Mouse (Mus musculus) duodenum, adult 2 months (tissue): ENCODE results near the gene Foxo4. TPM values are rescaled to one million over a fixed set of nuclear protein-coding genes. Genes with fewer than 3 reads are reported as not detected.

Source experiments
- polyA plus RNA-seq: library from polyadenylated mRNA; depleted of rRNA; stranded (reverse); fragments of >200 nt; gene quantifications from 2 replicates; pipeline ENCODE4 v1.2.3, GENCODE M21; 2012; ENCODE audit warnings: low replicate concordance; rRNA removed

The Foxo4 gene
- polyA plus RNA-seq: 27.4 and 30.8 TPM in 2 replicates

DNA sequence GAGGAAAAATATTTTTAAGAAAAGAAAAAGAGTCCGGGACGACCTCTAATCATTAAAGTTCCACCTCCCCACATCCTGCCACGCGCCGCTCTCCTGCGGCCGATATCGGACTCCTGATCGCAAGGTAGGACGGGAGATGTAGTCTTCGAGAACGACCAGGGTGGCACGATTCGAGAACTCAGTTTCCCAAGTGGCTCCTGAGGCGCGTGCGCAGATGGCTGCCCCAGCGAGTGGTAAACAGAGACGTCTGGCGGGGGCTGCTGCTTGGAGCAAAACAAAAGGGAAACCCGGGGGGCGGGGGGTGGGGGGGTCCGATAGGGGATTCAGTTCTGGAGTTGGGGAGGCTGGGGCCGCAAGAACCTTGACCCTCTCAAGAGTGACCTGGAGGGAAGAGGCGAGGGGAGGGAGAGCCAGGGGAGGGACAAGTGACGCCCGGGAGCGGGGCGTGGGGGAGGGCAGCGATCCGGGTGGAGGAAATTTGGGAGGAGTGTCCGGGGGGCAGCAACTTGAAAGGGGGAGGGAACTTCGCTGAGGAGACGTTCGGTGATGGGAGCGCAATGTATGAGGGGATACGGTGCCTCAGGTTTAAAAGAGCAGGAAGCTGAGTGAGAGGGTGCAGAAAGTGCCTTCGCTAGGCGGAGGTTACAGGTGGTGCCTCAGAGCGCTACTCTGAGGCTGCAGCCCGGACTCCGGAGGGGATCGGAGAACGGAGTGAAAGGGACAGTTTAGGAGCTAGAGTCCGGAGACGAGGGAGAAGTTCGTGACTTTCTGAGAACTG is at the start of gene Foxo4:
Gene Foxo4, plus strand, starts transcription at position 577 of the 778 bp plus-strand sequence.

GRCm38 (mm10) chrX:101221834-101222795 is 32.2 kb upstream of the Foxo4 start, which contains the start of gene Snx12:
Gene Snx12, minus strand, starts transcription at chrX:101222563.

GRCm38 (mm10) chrX:101263892-101264291 is 9.6 kb downstream of the Foxo4 start, which contains the start of gene Gm614:
Gene Gm614, minus strand, starts transcription at chrX:101263992.

GRCm38 (mm10) chrX:101268025-101268754 is 13.9 kb downstream of the Foxo4 start, which contains the start of gene Il2rg:
Gene Il2rg, minus strand, starts transcription at chrX:101268255.

GRCm38 (mm10) chrX:101268755-101269124 is 14.4 kb downstream of the Foxo4 start, which contains the start of gene Gm20489:
Gene Gm20489, minus strand, starts transcription at chrX:101269023.

DNA sequence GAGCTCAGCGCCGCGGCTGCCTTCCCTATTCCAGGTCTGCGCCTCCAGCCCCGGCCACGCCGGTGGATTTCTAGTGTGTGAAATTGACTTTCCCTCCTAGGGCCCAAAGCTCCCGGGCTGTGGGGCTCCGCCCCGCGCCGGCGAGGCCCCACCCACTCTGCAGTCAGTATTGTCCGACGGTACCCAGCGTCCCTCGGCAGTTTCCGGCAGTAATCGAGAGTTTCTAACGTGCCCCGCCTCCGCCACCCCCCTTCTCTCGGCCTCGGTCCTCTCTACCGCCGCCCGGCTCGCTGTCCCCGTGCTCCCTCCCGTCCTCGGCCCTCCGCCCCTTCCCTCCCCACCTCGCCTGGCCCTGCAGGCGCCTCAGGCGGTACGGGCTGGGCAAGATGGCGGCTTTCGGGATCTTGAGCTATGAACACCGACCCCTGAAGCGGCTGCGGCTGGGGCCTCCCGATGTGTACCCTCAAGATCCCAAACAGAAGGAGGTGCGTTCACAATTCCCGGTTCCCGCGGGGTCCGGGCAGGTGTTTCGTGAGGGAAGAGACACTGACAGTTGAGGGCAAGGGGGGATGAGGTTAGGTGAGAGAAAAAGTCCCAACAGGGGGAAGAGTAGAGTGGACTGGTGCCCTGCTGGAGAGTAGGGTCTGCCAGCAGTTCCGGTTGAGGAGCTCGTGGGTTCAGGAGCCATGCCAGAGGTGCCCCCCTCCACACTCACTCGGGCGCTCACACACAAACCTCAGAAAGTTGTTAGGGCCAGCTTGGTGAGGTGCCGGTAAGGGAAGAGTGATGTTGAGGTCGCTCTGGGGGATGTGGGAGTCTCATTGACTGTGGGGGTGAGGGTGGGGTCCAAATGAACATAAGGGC is 19.8 kb downstream of the Foxo4 start, which contains the start of gene Med12:
Gene Med12, plus strand, starts transcription at position 156 of the 864 bp plus-strand sequence.

GRCm38 (mm10) chrX:101299055-101299454 is 44.7 kb downstream of the Foxo4 start, which contains the start of gene Nlgn3:
Gene Nlgn3, plus strand, starts transcription at chrX:101299168.

Other genes with a start within 250 kb of the Foxo4 start
- not detected in 2 replicates for gene Tex11, start 194.9 kb upstream of the Foxo4 start, polyA plus RNA-seq
- 0.41 and 2.6 TPM in 2 replicates for gene Slc7a3, start 168.5 kb upstream of the Foxo4 start, polyA plus RNA-seq
- gene Snx12, start 32.0 kb upstream of the Foxo4 start, polyA plus RNA-seq: 7.3 and 13.9 TPM in 2 replicates
- not detected in 2 replicates for gene Gm614, start 9.5 kb downstream of the Foxo4 start, polyA plus RNA-seq
- 5.3 and 11.3 TPM in 2 replicates for gene Il2rg, start 13.7 kb downstream of the Foxo4 start, polyA plus RNA-seq
- gene Gm20489, start 14.5 kb downstream of the Foxo4 start, polyA plus RNA-seq: not detected in 2 replicates
- gene Med12, start 19.5 kb downstream of the Foxo4 start, polyA plus RNA-seq: 92.3 and 204 TPM in 2 replicates
- 0.04 and 0.15 TPM in 2 replicates for gene Nlgn3, start 44.6 kb downstream of the Foxo4 start, polyA plus RNA-seq
- 92.5 and 157 TPM in 2 replicates for gene Gjb1, start 121.8 kb downstream of the Foxo4 start, polyA plus RNA-seq
- gene Zmym3, start 166.3 kb downstream of the Foxo4 start, polyA plus RNA-seq: 7.0 and 11.7 TPM in 2 replicates
- gene Nono, start 174.8 kb downstream of the Foxo4 start, polyA plus RNA-seq: 27.6 and 40.4 TPM in 2 replicates
- 0.13 and 0.36 TPM in 2 replicates for gene Itgb1bp2, start 194.6 kb downstream of the Foxo4 start, polyA plus RNA-seq